Mouse (Mus musculus) hindbrain, embryonic 11.5 days (tissue): ENCODE measurements at regions not wholly inside any gene's neighbourhood (a gene's known extent, or its start where the extent isn't known, plus 50 kb on each side); places are given as distances from the start of the nearest gene placed in this dataset.

Experiments used
- ATAC-seq: fragments of 200-750 bp; cut with Nextera tagmentation; 2 replicates; pipeline ENCODE4 v1.8.0; 2017; ENCODE audit warnings: mild to moderate bottlenecking, moderate TSS enrichment, moderate library complexity; ENCODE audit not compliant: low FRiP score
- DNase-seq: peaks from one replicate; pipeline ENCODE4 v3.0.0-alpha.2; 2015; ENCODE audit warnings: low spot score
- H3K27ac ChIP-seq: fragments of 300-500 bp; sonication (generic); 2 replicates; pipeline ENCODE4 v1.5.1; 2014; ENCODE audit warnings: mild to moderate bottlenecking, low read depth, low read length
- H3K27me3 ChIP-seq: fragments of 300-500 bp; sonication (generic); 2 replicates; pipeline ENCODE4 v1.6.1; 2014; ENCODE audit warnings: mild to moderate bottlenecking, low read length, moderate library complexity, mixed read lengths; ENCODE audit not compliant: control insufficient read depth, insufficient read depth
- H3K36me3 ChIP-seq: fragments of 300-500 bp; sonication (generic); 2 replicates; pipeline ENCODE4 v1.6.1; 2014; ENCODE audit warnings: mild to moderate bottlenecking, low read length, moderate library complexity, mixed read lengths; ENCODE audit not compliant: control insufficient read depth, insufficient read depth
- H3K4me1 ChIP-seq: fragments of 300-500 bp; sonication (generic); replicated peaks from 2 replicates; pipeline ENCODE4 v1.6.1; 2014; ENCODE audit warnings: low read length, mixed read lengths; ENCODE audit not compliant: control insufficient read depth, insufficient read depth
- H3K4me2 ChIP-seq: fragments of 300-500 bp; sonication (generic); replicated peaks from 2 replicates; pipeline ENCODE4 v1.6.1; 2014; ENCODE audit warnings: mild to moderate bottlenecking, low read depth, low read length
- H3K4me3 ChIP-seq: fragments of 300-500 bp; sonication (generic); 2 replicates; pipeline ENCODE4 v1.5.1; 2014; ENCODE audit warnings: low read depth, low read length
- H3K9ac ChIP-seq: fragments of 300-500 bp; sonication (generic); 2 replicates; pipeline ENCODE4 v1.6.1; 2014; ENCODE audit warnings: low read depth, low read length
- H3K9me3 ChIP-seq: fragments of 300-500 bp; sonication (generic); 2 replicates; pipeline ENCODE4 v1.6.1; 2016; ENCODE audit warnings: low read length; ENCODE audit not compliant: control insufficient read depth
- WGBS: fragments of 180-500 bp; shearing (Covaris S2); extraction: QIAGEN DNeasy Blood & Tissue Kit; methylation state at CpG from one replicate; pipeline ENCODE4 v1.1.7; 2014; 5-methylcytosine and 5-hydroxymethylcytosine counted together

DNA sequence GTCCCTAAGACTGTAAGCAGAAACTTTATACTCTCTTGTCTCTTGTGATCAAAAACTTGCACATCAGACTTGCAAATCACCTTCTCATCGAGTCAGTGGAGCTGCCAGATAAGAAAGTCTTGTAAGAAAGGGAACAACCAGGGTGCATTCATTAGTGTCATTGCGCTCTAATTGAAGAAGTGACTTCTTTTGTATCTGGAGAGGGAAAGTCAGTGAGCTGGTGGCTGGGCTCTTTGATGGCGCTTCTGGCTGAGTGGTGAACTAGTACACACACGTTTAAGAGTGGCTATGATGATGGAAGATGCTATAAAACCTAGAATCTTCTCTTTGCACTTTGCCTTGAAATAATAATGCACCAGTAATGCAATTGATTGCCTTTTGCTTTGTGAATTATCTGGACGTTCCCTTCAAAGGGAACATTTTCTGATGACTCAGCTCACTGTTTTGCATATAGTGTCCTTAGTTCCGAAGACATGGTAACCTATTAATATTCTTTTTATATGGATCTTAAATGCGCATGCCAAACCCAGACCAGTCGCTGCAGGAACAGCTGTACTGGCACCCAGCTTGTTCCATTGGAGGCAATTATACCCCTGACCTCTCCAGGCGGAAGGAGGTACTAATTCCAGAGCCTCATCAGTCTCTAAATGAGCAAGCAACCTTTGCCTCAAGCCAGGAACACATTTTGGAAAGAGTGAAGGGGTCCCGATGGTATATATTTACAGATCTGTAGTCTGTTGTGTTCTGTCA lies 147.3 kb upstream of the Cdh6 start:
- Histone ChIP-seq H3K9me3 (no peaks in the 10 kb centered on the region), H3K9ac (no peak overlapping the region), H3K4me2 (no peak overlapping the region), H3K4me3 (no peak overlapping the region), H3K27me3 (no peaks in the 10 kb centered on the region), H3K36me3 (no peaks in the 10 kb centered on the region), H3K4me1 (0 out of 2 replicates have a peak, but pooled peaks cover 2% of the 10 kb centered on the region), H3K27ac (no peak overlapping the region)
- WGBS, result 32% methylated on average over 10 of the region's 10 CpGs
- ATAC-seq (peak; percentile 82), DNase-seq (peak; percentile 32)

DNA sequence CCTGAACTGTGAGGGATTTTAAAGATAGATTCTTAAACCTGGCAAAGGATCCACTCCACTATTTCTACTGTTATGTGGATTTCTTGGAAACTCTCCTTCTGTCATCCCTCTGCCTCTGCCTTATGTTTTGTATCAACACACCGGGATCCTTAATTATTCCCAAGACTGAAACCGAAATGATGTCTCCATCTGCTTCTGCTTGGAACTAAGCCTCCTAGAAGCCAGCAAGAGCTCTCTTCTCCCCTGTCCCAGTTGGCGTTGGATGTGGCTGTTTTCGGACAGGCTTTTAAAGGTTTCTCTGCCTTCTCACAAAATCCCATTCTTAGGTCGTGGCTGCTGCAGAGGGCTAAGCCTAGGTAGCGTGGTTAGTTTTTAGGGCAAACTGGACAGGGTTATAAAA lies 131.1 kb upstream of the Cdh6 start:
- Histone ChIP-seq H3K9me3 (no peaks in the 10 kb centered on the region), H3K27ac (no peak overlapping the region), H3K36me3 (no peaks in the 10 kb centered on the region), H3K4me3 (no peak overlapping the region), H3K9ac (no peak overlapping the region), H3K4me1 (no peaks in the 10 kb centered on the region), H3K27me3 (no peaks in the 10 kb centered on the region), H3K4me2 (no peak overlapping the region)
- ATAC-seq (no peak), DNase-seq (no peak)
- WGBS, result 87% methylated on average over 6 of the region's 6 CpGs

DNA sequence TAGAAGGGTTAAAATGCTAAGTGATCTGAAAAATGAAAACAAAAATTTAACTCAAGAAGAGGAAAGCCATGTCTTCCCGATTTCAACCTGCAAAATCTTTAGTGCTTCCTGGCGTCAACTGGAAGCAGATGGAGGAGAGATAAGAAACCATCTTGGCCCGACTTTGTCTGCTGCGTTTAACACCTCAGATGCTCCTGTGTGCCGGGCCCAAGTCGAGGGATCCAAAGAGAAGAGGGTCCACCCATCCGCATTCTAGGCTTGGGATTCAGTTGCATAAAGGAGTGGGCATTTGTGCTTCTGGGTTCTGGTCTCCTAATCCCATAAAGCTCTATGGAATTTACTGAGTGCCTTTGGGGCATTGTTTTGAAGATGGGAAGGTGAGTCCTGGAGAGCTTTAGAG lies 130.0 kb upstream of the Cdh6 start:
- Histone ChIP-seq H3K36me3 (no peaks in the 10 kb centered on the region), H3K4me1 (no peaks in the 10 kb centered on the region), H3K9me3 (no peaks in the 10 kb centered on the region), H3K4me3 (no peak overlapping the region), H3K27ac (no peak overlapping the region), H3K27me3 (no peaks in the 10 kb centered on the region), H3K4me2 (no peak overlapping the region), H3K9ac (no peak overlapping the region)
- ATAC-seq (no peak), DNase-seq (no peak)
- WGBS, result 88% methylated on average over 7 of the region's 7 CpGs

DNA sequence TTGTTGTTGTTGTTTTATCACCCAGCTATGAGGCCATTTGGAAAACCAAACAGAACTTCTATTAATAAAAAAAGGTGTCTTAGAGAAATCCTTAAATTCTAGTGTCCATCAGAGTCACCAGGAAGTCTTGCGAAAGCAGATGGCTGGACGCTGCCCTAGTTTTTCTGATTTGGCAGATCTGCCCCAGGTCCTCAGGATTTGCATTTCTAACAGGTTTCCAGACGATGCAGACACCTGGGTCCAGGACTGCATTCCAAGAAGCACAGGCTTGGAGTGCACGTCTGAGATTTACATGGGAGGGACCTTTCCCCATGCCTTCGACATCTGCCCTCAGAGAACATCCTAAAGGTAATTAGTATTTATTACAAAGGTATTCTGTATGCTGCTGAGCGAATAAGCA lies 129.2 kb upstream of the Cdh6 start:
- Histone ChIP-seq H3K4me2 (no peak overlapping the region), H3K9me3 (no peaks in the 10 kb centered on the region), H3K36me3 (no peaks in the 10 kb centered on the region), H3K9ac (no peak overlapping the region), H3K27ac (no peak overlapping the region), H3K4me3 (no peak overlapping the region), H3K4me1 (no peaks in the 10 kb centered on the region), H3K27me3 (no peaks in the 10 kb centered on the region)
- no peak for DNase-seq
- no peak for ATAC-seq
- WGBS, result 87% methylated on average over 6 of the region's 6 CpGs

DNA sequence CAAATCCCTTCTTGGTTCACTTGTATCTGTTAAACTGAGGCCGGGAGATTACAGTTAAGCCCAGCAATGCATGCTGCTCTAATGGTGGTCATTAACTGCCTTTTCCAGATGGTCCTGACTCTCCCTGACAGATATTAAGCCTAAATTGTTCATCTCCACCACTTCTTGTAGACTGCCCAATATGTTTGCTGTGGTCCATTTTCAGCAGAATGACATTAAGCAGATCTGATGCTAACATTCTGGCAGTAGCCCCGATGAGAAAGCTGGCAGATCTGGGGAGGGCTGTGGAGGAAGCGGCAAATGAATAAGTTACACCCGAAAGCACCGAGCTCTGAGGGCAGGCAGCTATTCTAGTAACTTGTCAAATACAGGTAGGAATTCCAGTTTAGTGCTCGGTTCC lies 123.5 kb upstream of the Cdh6 start:
- Histone ChIP-seq H3K27ac (no peak overlapping the region), H3K4me1 (no peaks in the 10 kb centered on the region), H3K27me3 (no peaks in the 10 kb centered on the region), H3K4me3 (no peak overlapping the region), H3K9me3 (no peaks in the 10 kb centered on the region), H3K9ac (no peak overlapping the region), H3K36me3 (no peaks in the 10 kb centered on the region), H3K4me2 (no peak overlapping the region)
- WGBS, result 70% methylated on average over 6 of the region's 6 CpGs
- no peak for ATAC-seq
- DNase-seq, result no peak

DNA sequence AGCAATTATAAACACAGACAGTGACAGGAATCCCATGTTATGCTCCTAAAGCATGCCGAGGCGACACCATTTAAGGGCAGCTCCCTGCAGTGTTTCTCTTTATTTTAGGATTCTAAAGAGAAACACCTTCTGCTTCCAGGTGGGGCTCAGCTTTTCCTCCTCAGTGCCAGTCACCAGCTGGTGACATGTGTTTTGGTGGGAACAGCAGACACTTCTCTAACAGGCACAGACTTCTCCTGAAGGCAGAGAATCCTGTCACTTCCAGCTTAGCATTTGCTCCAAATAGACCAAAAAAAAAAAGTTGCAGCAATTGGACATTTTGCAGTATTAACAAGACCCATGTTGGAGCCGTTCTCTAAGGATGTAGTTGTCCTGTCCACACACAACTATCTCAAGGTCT lies 115.6 kb upstream of the Cdh6 start:
- WGBS, result 76% methylated on average over 3 of the region's 3 CpGs
- H3K27ac ChIP-seq, result no peak overlapping the region
- DNase-seq, result no peak
- H3K27me3 ChIP-seq, result no peaks in the 10 kb centered on the region
- H3K4me2 ChIP-seq, result no peak overlapping the region
- no peaks in the 10 kb centered on the region for H3K36me3 ChIP-seq
- no peaks in the 10 kb centered on the region for H3K9me3 ChIP-seq
- no peak overlapping the region for H3K9ac ChIP-seq
- no peak overlapping the region for H3K4me3 ChIP-seq
- no peak for ATAC-seq
- H3K4me1 ChIP-seq, result no peaks in the 10 kb centered on the region

DNA sequence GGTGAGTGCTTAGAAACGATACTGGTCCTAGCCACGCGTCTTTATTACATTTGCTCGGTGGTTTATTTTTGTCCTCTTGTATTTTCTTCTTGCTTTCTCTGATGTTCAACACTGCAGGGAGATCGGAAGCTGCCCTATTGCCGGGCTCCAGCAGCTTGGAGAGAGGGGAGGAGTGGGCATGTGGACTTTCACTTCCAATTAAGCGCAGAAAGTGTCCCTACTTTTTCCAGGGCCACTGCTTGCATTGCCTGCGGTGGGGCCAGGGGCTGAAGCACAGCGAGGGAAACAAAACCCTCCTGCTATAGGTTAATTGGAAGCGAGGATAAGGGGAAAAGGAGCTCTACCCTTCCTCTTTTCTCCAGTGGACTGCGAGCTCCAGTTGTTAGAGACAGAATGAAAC lies 114.4 kb upstream of the Cdh6 start:
- Histone ChIP-seq H3K27me3 (no peaks in the 10 kb centered on the region), H3K4me3 (no peak overlapping the region), H3K4me2 (no peak overlapping the region), H3K9me3 (no peaks in the 10 kb centered on the region), H3K36me3 (no peaks in the 10 kb centered on the region), H3K9ac (no peak overlapping the region), H3K27ac (no peak overlapping the region), H3K4me1 (no peaks in the 10 kb centered on the region)
- 69% methylated on average over 11 of the region's 11 CpGs for WGBS
- ATAC-seq (no peak), DNase-seq (no peak)

DNA sequence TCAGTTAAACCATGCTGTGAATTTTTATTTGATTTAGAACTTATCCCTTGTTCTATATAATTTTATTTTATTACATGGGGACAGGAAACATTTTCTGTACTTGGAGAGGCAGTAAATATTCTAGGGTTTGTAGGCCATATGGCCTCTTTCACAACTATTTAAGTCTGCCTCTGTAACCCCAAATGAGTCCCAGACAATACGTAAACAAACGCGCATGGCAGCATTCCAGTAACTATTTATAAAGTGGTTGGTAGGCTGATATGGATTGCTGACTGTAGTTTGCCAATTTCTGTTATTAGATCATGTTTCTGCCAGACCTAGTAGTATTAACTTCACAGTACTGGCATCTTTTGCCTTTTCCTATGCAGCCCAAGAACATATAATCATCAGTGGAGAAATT lies 111.9 kb upstream of the Cdh6 start:
- ATAC-seq, result no peak
- no peak for DNase-seq
- no peak overlapping the region for H3K4me2 ChIP-seq

DNA sequence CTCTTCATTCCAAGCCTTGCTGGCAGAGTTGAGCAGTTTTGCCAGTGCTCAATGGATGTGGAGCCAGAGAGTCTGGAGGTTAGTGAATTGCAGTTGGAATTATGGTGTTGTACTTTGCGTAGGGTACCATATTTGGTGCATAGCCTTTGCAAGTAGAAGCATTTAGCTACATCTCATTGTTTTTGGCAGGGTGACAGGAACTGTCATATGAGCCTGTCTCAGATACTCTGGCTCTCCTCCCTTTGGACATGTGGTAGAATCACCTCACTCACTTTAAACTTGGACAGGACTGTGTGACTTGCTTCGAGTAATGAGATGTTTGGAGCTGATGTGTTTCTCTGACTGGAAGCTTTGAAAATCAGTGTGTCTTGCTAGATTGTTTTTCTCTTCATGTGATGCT lies 110.7 kb upstream of the Cdh6 start:
- Histone ChIP-seq H3K4me1 (no peaks in the 10 kb centered on the region), H3K9me3 (no peaks in the 10 kb centered on the region), H3K27me3 (no peaks in the 10 kb centered on the region), H3K4me3 (no peak overlapping the region), H3K9ac (no peak overlapping the region), H3K4me2 (no peak overlapping the region), H3K27ac (no peak overlapping the region), H3K36me3 (no peaks in the 10 kb centered on the region)
- no peak for ATAC-seq
- no peak for DNase-seq
- WGBS, result 91% methylated on average over 2 of the region's 2 CpGs

More for the DNA sequence above, 111.9 kb upstream of the Cdh6 start:
- Histone ChIP-seq H3K4me1 (no peaks in the 10 kb centered on the region), H3K36me3 (no peaks in the 10 kb centered on the region), H3K9me3 (no peaks in the 10 kb centered on the region), H3K4me3 (no peak overlapping the region), H3K27me3 (no peaks in the 10 kb centered on the region), H3K9ac (no peak overlapping the region), H3K27ac (no peak overlapping the region)
- WGBS, result 94% methylated on average over 3 of the region's 3 CpGs
